Mouse (Mus musculus): ENCODE results near the gene Kcnc3.
A peak's percentile ranks its signal among the peaks of the same experiment; 100 is the strongest.

Gene Kcnc3

GRCm38 (mm10) chr7:44626966-44627365, 36.5 kb downstream of the Kcnc3 start:
- DNase-seq (ENCODE audit: low read depth, low spot score), result no peak

GRCm38 (mm10) chr7:44628402-44629034, 38.1 kb downstream of the Kcnc3 start:
- DNase-seq (ENCODE audit: low read depth, low spot score), result no peak

GRCm38 (mm10) chr7:44630437-44630836, 40.0 kb downstream of the Kcnc3 start:
- no peak for DNase-seq (ENCODE audit: low read depth, low spot score)

GRCm38 (mm10) chr7:44632676-44633075, 42.2 kb downstream of the Kcnc3 start:
- DNase-seq (ENCODE audit: low read depth, low spot score), result no peak

GRCm38 (mm10) chr7:44633407-44633806, 42.9 kb downstream of the Kcnc3 start:
- DNase-seq (ENCODE audit: low read depth, low spot score), result no peak

- DNase-seq (ENCODE audit: low read depth, low spot score), result no peak
Measured at GRCm38 (mm10) chr7:44636684-44637083, 46.2 kb downstream of the Kcnc3 start.

GRCm38 (mm10) chr7:44638663-44639062, 48.2 kb downstream of the Kcnc3 start:
- no peak for DNase-seq (ENCODE audit: low read depth, low spot score)

- no peak for DNase-seq (ENCODE audit: low read depth, low spot score)
Measured at GRCm38 (mm10) chr7:44640843-44641605, 50.6 kb downstream of the Kcnc3 start.

GRCm38 (mm10) chr7:44641887-44642286, 51.4 kb downstream of the Kcnc3 start:
- no peak for DNase-seq (ENCODE audit: low read depth, low spot score)

GRCm38 (mm10) chr7:44645256-44645655, 54.8 kb downstream of the Kcnc3 start:
- DNase-seq (ENCODE audit: low read depth, low spot score), result no peak

- no peak for DNase-seq (ENCODE audit: low read depth, low spot score)
Measured at GRCm38 (mm10) chr7:44645951-44646350, 55.5 kb downstream of the Kcnc3 start.

GRCm38 (mm10) chr7:44647042-44647724, 56.7 kb downstream of the Kcnc3 start:
- DNase-seq (ENCODE audit: low read depth, low spot score), result peak; percentile 37

- DNase-seq (ENCODE audit: low read depth, low spot score), result no peak
Measured at GRCm38 (mm10) chr7:44647729-44648128, 57.3 kb downstream of the Kcnc3 start.

- no peak for DNase-seq (ENCODE audit: low read depth, low spot score)
Measured at GRCm38 (mm10) chr7:44649094-44649610, 58.7 kb downstream of the Kcnc3 start.

- no peak for DNase-seq (ENCODE audit: low read depth, low spot score)
Measured at GRCm38 (mm10) chr7:44649990-44650389, 59.5 kb downstream of the Kcnc3 start.

- DNase-seq (ENCODE audit: low read depth, low spot score), result no peak
Measured at GRCm38 (mm10) chr7:44651416-44651815, 61.0 kb downstream of the Kcnc3 start.

- DNase-seq (ENCODE audit: low read depth, low spot score), result no peak
Measured at GRCm38 (mm10) chr7:44653773-44654172, 63.3 kb downstream of the Kcnc3 start.
